ENCODE assay signal across 9 mouse cellular contexts in the genomic region with DNA sequence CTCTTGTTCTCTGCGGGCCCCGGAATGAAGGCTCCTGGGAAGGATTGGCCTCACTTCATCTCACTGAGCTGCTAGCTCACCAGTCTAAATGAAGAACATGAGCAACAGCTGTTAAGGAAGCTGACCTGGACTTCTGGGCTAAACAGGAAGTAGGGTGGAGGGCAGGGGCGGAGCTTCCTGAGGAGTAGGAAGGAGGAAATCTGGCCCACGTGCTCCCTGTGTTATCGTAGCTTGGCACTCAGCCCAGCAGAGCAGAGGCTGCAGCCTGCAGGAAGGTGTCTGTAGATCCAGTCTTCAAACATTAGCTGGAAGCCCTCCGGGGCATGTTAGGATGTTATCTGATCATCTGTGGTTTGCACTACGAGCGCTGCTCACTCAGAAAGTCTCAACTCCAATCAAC. TPM values are rescaled to one million over a fixed set of nuclear protein-coding genes. Genes with fewer than 3 reads are reported as not detected.
A peak's percentile ranks its signal among the peaks of the same experiment; 100 is the strongest.
DNase-seq lines count a peak whose midpoint lies in the region; ATAC-seq and TF ChIP-seq lines count a peak whose summit lies in the region.
"Had no signal": no experiment of that assay in that cellular context is flagged by ENCODE, and none has a peak within 500 bp of the region (broad histone marks: within the 10 kb centered on the region; RNA-seq: fewer than 3 reads in every experiment).

No protein-coding gene starts in this region.

- no peak overlapping the region for H3K4me2 ChIP-seq in hindbrain, embryonic 14.5 days (replicated peaks)
- no peak overlapping the region for H3K4me2 ChIP-seq in intestine, embryonic 15.5 days (replicated peaks)

- 0 out of 2 replicates have a peak overlapping the region, but pooled peaks have one; percentile 5 for H3K27ac ChIP-seq in hindbrain, embryonic 14.5 days
- H3K27ac ChIP-seq in hindbrain, embryonic 10.5 days, result no peak overlapping the region
- peak overlapping the region; percentile 57; the same call in 1 of the 2 replicates for H3K27ac ChIP-seq in intestine, embryonic 15.5 days

- 74% methylated on average over 8 of the region's 8 CpGs for WGBS in hindbrain, embryonic 14.5 days
- WGBS in hindbrain, embryonic 10.5 days, result 84% methylated on average over 8 of the region's 8 CpGs
- WGBS in intestine, embryonic 15.5 days, result 40% methylated on average over 8 of the region's 8 CpGs
- WGBS in lung, adult 2 months, result 13% methylated on average over 8 of the region's 8 CpGs

- no peak overlapping the region for H3K4me3 ChIP-seq in hindbrain, embryonic 14.5 days (replicated peaks; ENCODE audit: low read length)
- no peak overlapping the region for H3K4me3 ChIP-seq in hindbrain, embryonic 10.5 days
- no peak overlapping the region for H3K4me3 ChIP-seq in intestine, embryonic 15.5 days (replicated peaks)
- H3K4me3 ChIP-seq in lung, adult 2 months (replicated peaks; ENCODE audit: extremely low read depth, low read depth, low read length), result no peak overlapping the region

- H3K9me3 ChIP-seq in hindbrain, embryonic 14.5 days (ENCODE audit: control insufficient read depth, low read length), result no peaks in the 10 kb centered on the region
- no peaks in the 10 kb centered on the region for H3K9me3 ChIP-seq in hindbrain, embryonic 10.5 days
- H3K9me3 ChIP-seq in intestine, embryonic 15.5 days, result no peaks in the 10 kb centered on the region

- no peak for TF ChIP-seq CTCF in lung, adult 2 months (IDR thresholded peaks at IDR 0.05; ENCODE audit: insufficient read depth, low read length)

- no peak for ATAC-seq in hindbrain, embryonic 14.5 days (ENCODE audit: low FRiP score)
- ATAC-seq in intestine, embryonic 15.5 days, result peak; percentile 82
- ATAC-seq: Patski had no signal

- H3K9ac ChIP-seq in hindbrain, embryonic 14.5 days, result no peak overlapping the region
- no peak overlapping the region for H3K9ac ChIP-seq in intestine, embryonic 15.5 days

- DNase-seq in hindbrain, embryonic 14.5 days (ENCODE audit: low spot score), result no peak
- no peak for DNase-seq in hindbrain, embryonic 10.5 days (ENCODE audit: low spot score)
- peak; percentile 43 for DNase-seq in NIH3T3 (ENCODE audit: low read depth)
- peak; percentile 51 to 71 for DNase-seq in gastrocnemius, adult 8-10 months (ENCODE audit: low spot score in 2 of 2)
- peak; percentile 66 for DNase-seq in lung, adult 2 months
- peak; percentile 73 for DNase-seq in right cerebral cortex, postnatal 14 days
- no peak for DNase-seq in c-Kit-positive CD71-positive TER-119-positive erythroid progenitor cells, embryonic 14.5 days (ENCODE audit: low spot score)

- H3K36me3 ChIP-seq in hindbrain, embryonic 14.5 days (replicated peaks; ENCODE audit: control insufficient read depth, insufficient read depth), result no peaks in the 10 kb centered on the region
- no peaks in the 10 kb centered on the region for H3K36me3 ChIP-seq in hindbrain, embryonic 10.5 days
- H3K36me3 ChIP-seq in intestine, embryonic 15.5 days, result no peaks in the 10 kb centered on the region

- peaks cover 15% of the 10 kb centered on the region; the same call in 1 of the 2 replicates for H3K4me1 ChIP-seq in hindbrain, embryonic 14.5 days (replicated peaks; ENCODE audit: control insufficient read depth, insufficient read depth, low read length)
- peaks cover 29% of the 10 kb centered on the region for H3K4me1 ChIP-seq in hindbrain, embryonic 10.5 days (replicated peaks)
- H3K4me1 ChIP-seq in intestine, embryonic 15.5 days (replicated peaks), result peaks cover 11% of the 10 kb centered on the region
- H3K4me1 ChIP-seq in lung, adult 2 months (ENCODE audit: control insufficient read depth, insufficient read depth, low read length), result peaks cover 4% of the 10 kb centered on the region; the same call in 1 of the 2 replicates

- H3K27me3 ChIP-seq in hindbrain, embryonic 14.5 days (ENCODE audit: control insufficient read depth, insufficient read depth, low read length), result no peaks in the 10 kb centered on the region
- no peaks in the 10 kb centered on the region for H3K27me3 ChIP-seq in hindbrain, embryonic 10.5 days (ENCODE audit: insufficient read depth, poor library complexity, severe bottlenecking)
- no peaks in the 10 kb centered on the region for H3K27me3 ChIP-seq in intestine, embryonic 15.5 days (replicated peaks)
- H3K27me3 ChIP-seq: Patski had no signal

- TF ChIP-seq POLR2A in lung, adult 2 months (IDR thresholded peaks at IDR 0.05; ENCODE audit: borderline replicate concordance, extremely low read depth, low read depth, low read length), result no peak

RNA-seq across cellular contexts. Expression of a gene that starts 24.4 kb away (rescaled TPM):
- 56.2 and 60.2 TPM in 2 replicates for polyA plus RNA-seq in hindbrain, embryonic 14.5 days (2014; fragmentation: Nextera tagmentation; extraction: Ambion mirVana)
- 16.1 and 19.3 TPM in 2 replicates for polyA plus RNA-seq in hindbrain, embryonic 10.5 days (2016; fragmentation: Nextera tagmentation; extraction: Ambion mirVana)
- total RNA-seq in gastrocnemius, adult 8-10 months (2022), result 1 to 10 TPM; 4.3 to 8.4 (median 6.8) TPM
- polyA plus RNA-seq in intestine, embryonic 15.5 days (2015; fragmentation: Nextera tagmentation; extraction: Ambion mirVana), result 11.5 and 12.5 TPM in 2 replicates
- 19.8 and 21.2 TPM in 2 replicates for polyA plus RNA-seq in lung, adult 2 months (2012; rRNA removed)

Comparison
In these comparisons a context has a peak if more than half of its experiments do, and no peak if none do; other contexts are left out.
1. DNase-seq: peak in NIH3T3 (single experiment), gastrocnemius, adult 8-10 months (2 of 2), lung, adult 2 months (single experiment) and right cerebral cortex, postnatal 14 days (single experiment); none in hindbrain, embryonic 14.5 days (single experiment), hindbrain, embryonic 10.5 days (single experiment) and c-Kit-positive CD71-positive TER-119-positive erythroid progenitor cells, embryonic 14.5 days (single experiment).